Mouse (Mus musculus) stomach, postnatal 0 days (tissue): Measurements from ENCODE around the gene Grid2ip. TPM values are rescaled to one million over a fixed set of nuclear protein-coding genes. Genes with fewer than 3 reads are reported as not detected.

ENCODE experiments used
- ATAC-seq: fragments of 200-750 bp; cut with Nextera tagmentation; 2 replicates; pipeline ENCODE4 v1.8.0; 2017; ENCODE audit not compliant: low FRiP score, low TSS enrichment
- DNase-seq: peaks from one replicate; pipeline ENCODE4 v3.0.0-alpha.2; 2016; ENCODE audit warnings: low spot score
- H3K27ac ChIP-seq: fragments of 300-500 bp; sonication (generic); replicated peaks from 2 replicates; pipeline ENCODE4 v1.5.1; 2014; ENCODE audit warnings: mild to moderate bottlenecking, control low read depth
- H3K27me3 ChIP-seq: fragments of 300-500 bp; sonication (generic); 2 replicates; pipeline ENCODE4 v1.6.1; 2014; ENCODE audit warnings: low read length; ENCODE audit not compliant: control insufficient read depth, insufficient read depth
- H3K36me3 ChIP-seq: fragments of 300-500 bp; sonication (generic); 2 replicates; pipeline ENCODE4 v1.6.1; 2014; ENCODE audit warnings: low read length, mixed read lengths; ENCODE audit not compliant: control insufficient read depth, insufficient read depth
- H3K4me1 ChIP-seq: fragments of 300-500 bp; sonication (generic); replicated peaks from 2 replicates; pipeline ENCODE4 v1.6.1; 2014; ENCODE audit warnings: antibody characterized with exemption; ENCODE audit not compliant: control insufficient read depth, insufficient read depth
- H3K4me2 ChIP-seq: fragments of 300-500 bp; sonication (generic); replicated peaks from 2 replicates; pipeline ENCODE4 v1.6.1; 2014; ENCODE audit warnings: low read depth, mild to moderate bottlenecking, control low read depth, moderate library complexity
- H3K4me3 ChIP-seq: fragments of 300-500 bp; sonication (generic); 2 replicates; pipeline ENCODE4 v1.5.1; 2014; ENCODE audit warnings: low read depth, low read length, control low read depth
- H3K9ac ChIP-seq: fragments of 300-500 bp; sonication (generic); 2 replicates; pipeline ENCODE4 v1.6.1; 2014; ENCODE audit warnings: mild to moderate bottlenecking, low read length, control low read depth, mixed read lengths
- H3K9me3 ChIP-seq: fragments of 300-500 bp; sonication (generic); 2 replicates; pipeline ENCODE4 v1.6.1; 2016; ENCODE audit warnings: low read length; ENCODE audit not compliant: control insufficient read depth
- CTCF ChIP-seq: IDR thresholded peaks from 2 replicates; pipeline ENCODE4 v1.5.1; 2016; ENCODE audit warnings: antibody characterized with exemption, low read depth, mild to moderate bottlenecking, moderate library complexity
- EP300 ChIP-seq: optimal IDR thresholded peaks from 2 replicates; pipeline ENCODE3; 2016; ENCODE audit warnings: antibody characterized with exemption
- WGBS: fragments of 180-500 bp; shearing (Covaris S2); extraction: QIAGEN DNeasy Blood & Tissue Kit; methylation state at CpG from one replicate; pipeline ENCODE4 v1.1.7; 2014; 5-methylcytosine and 5-hydroxymethylcytosine counted together
- polyA plus RNA-seq: library from polyadenylated mRNA; unstranded; fragments of >200 nt; fragmentation: Nextera tagmentation; extraction: Ambion mirVana; gene quantifications from 2 replicates; pipeline ENCODE4 v1.2.1, GENCODE M21; 2015

The Grid2ip gene
- polyA plus RNA-seq, 1 experiment from 2014 or later, result 0.86 TPM

DNA sequence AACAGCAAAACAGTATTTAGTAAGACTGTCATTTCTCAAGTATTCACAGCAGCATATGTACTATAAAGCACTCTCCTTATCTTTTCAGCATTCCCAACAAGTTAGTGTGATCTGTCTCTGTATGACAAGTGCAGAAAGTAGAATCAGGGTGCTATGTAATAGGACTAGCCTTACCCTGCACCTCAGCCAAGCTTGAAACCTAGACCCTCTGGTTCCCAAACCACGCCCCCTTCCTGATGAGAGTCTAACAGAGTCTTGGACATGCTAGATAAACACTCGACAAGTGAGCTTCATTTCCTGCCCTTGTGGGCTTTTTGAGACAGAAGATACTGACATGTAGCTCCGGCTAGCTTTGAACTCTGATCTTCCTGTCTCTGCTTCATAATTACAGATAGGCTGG is 52.1 kb downstream of the Grid2ip start:
- Histone ChIP-seq H3K4me2 (no peak overlapping the region), H3K36me3 (0 out of 2 replicates have a peak, but pooled peaks cover 6% of the 10 kb centered on the region), H3K9me3 (no peaks in the 10 kb centered on the region), H3K4me3 (no peak overlapping the region), H3K27ac (no peak overlapping the region), H3K27me3 (no peaks in the 10 kb centered on the region), H3K9ac (no peak overlapping the region), H3K4me1 (no peaks in the 10 kb centered on the region)
- TF ChIP-seq CTCF (no peak), EP300 (no peak)
- DNase-seq, result no peak
- ATAC-seq, result no peak
- WGBS, result 54% methylated on average over 3 of the region's 3 CpGs

DNA sequence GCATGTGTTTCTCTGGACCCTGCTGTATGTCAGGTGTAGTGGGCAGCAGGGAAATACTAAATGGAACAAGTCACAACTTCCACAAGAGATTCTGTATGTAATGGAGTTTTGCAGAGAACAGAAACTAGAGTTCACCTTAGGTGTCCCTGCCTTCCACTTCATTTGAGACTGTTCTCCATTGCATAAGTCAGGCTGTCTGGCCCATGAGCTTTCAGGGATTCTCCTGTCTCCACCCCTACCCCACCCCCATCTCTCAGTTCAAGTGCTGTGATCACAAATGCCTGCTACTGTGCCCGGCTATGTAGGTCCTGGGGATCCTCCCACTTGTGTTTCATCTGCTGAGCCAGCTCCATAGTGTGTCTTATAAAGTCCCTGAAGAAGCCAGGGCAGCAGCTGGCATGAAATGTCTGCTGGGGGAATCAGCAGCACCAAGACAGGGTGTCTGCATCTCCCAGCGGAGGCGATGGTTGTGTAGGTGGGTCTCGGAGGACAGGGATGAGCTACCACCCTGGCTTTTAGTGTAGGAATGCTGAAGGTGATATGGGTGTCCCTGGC is 53.8 kb downstream of the Grid2ip start:
- no peak overlapping the region for H3K9ac ChIP-seq
- WGBS, result 84% methylated on average over 4 of the region's 4 CpGs
- H3K4me1 ChIP-seq, result no peaks in the 10 kb centered on the region
- no peak for TF ChIP-seq EP300
- TF ChIP-seq CTCF, result no peak
- H3K4me3 ChIP-seq, result no peak overlapping the region
- no peak overlapping the region for H3K4me2 ChIP-seq
- ATAC-seq (no peak), DNase-seq (no peak)
- no peak overlapping the region for H3K27ac ChIP-seq
- no peaks in the 10 kb centered on the region for H3K27me3 ChIP-seq
- H3K9me3 ChIP-seq, result no peaks in the 10 kb centered on the region
- H3K36me3 ChIP-seq, result peaks cover 10% of the 10 kb centered on the region

DNA sequence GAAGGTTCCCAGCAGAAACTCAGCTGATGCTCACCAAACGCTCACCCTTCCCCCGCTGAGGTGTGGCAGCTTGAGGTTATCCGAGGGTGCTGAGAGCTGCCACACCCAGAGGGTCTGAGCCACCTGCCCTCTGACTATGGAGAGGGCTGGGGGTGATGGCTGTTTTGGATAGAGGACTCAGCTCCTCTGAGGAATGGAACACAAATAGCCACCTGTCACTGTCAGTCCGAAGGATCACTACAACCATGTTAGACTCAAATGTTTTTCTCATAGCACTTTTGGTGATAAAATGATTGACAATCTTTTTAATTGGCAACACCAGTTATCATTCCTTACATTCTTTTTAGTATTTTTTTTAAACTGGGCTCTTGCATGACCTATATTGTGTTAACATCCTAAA is 64.3 kb downstream of the Grid2ip start:
- no peak for TF ChIP-seq CTCF
- WGBS, result 74% methylated on average over 4 of the region's 4 CpGs
- H3K4me1 ChIP-seq, result no peaks in the 10 kb centered on the region
- no peak overlapping the region for H3K27ac ChIP-seq
- H3K9ac ChIP-seq, result no peak overlapping the region
- H3K4me3 ChIP-seq, result no peak overlapping the region
- H3K27me3 ChIP-seq, result no peaks in the 10 kb centered on the region
- no peak overlapping the region for H3K4me2 ChIP-seq
- H3K36me3 ChIP-seq, result peaks cover 28% of the 10 kb centered on the region
- DNase-seq (no peak), ATAC-seq (no peak)
- no peaks in the 10 kb centered on the region for H3K9me3 ChIP-seq

DNA sequence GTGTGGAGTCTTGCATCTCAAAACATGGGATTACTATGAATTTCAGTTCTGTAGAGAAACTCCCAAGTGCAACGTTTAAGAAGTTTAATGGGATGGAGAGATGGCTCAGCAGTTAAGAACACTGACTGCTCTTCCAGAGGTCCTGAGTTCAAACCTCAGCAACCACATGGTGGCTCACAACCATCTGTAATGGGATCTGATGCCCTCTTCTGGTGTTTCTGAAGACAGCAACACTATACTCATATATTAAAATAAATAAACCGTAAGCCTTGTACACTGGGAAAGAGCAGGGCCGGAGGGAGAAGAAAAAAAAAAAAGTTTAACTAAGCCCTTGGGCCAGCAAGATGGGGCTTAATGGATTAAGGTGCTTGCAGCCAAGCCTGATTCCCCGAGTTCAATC is 65.9 kb downstream of the Grid2ip start:
- H3K36me3 ChIP-seq, result peaks cover 23% of the 10 kb centered on the region
- H3K4me2 ChIP-seq, result no peak overlapping the region
- H3K4me3 ChIP-seq, result no peak overlapping the region
- ATAC-seq, result no peak
- no peaks in the 10 kb centered on the region for H3K4me1 ChIP-seq
- WGBS, result 72% methylated on average over 4 of the region's 4 CpGs
- no peak overlapping the region for H3K27ac ChIP-seq
- H3K9me3 ChIP-seq, result no peaks in the 10 kb centered on the region
- TF ChIP-seq EP300, result no peak
- peak; percentile 46 for TF ChIP-seq CTCF
- DNase-seq, result no peak
- H3K9ac ChIP-seq, result no peak overlapping the region
- no peaks in the 10 kb centered on the region for H3K27me3 ChIP-seq

DNA sequence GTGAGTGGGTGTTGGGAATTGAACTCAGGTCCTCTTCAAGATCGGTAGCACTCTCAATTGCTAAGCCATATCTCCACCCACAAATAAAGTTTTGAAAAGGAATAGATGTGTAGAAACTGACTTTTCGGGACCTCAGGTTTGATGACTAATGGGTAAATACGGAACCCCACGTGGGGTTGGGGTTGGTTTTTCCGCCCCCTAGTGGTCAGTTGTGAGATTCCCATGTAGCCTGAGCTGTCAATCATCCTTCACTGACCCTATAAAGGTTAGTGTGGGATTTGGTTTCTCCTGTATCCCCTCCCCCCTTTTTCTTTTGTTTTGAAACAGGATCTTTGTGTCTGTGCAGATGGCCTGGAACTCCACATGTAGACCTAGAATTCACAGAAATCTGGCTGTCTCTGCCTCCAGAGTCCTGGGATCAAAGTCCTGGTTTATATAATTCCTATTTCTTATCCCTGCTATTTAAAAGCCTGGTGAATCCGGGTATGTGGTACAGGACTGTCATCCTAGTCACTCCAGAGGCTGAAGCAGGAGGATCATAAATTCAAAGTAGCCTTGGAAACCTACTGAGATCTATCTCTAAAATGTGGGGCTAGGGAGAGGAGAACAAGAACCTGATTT is 66.9 kb downstream of the Grid2ip start:
- Histone ChIP-seq H3K4me3 (no peak overlapping the region), H3K4me1 (no peaks in the 10 kb centered on the region), H3K9ac (no peak overlapping the region), H3K27me3 (no peaks in the 10 kb centered on the region), H3K9me3 (no peaks in the 10 kb centered on the region), H3K36me3 (peaks cover 18% of the 10 kb centered on the region), H3K4me2 (no peak overlapping the region), H3K27ac (no peak overlapping the region)
- peak; percentile 83 for ATAC-seq
- DNase-seq, result peak; percentile 72
- peak; percentile 87 for TF ChIP-seq CTCF
- TF ChIP-seq EP300, result no peak
- WGBS, result 26% methylated on average over 6 of the region's 6 CpGs

DNA sequence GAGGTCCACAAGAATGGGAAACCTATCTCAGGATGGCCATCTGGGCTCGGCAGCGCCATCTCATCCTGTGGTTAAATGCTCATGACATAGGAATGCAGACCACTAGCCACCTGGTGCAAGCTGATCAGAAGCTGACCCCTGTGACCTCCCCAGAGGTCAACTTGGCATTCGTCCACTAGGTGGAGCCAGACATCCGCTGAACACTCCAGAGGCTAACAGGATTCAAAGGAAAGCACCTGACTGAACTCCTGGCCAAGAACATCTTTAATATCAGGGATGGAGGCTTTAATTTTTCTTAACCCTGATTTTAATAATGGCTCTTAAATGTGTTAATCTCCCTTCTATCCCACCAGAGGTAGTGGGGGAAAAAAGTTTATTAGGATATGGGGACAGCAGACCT is 77.3 kb downstream of the Grid2ip start:
- Histone ChIP-seq H3K4me3 (no peak overlapping the region), H3K9me3 (no peaks in the 10 kb centered on the region), H3K27me3 (no peaks in the 10 kb centered on the region), H3K9ac (no peak overlapping the region), H3K4me1 (no peaks in the 10 kb centered on the region), H3K36me3 (no peaks in the 10 kb centered on the region), H3K4me2 (no peak overlapping the region), H3K27ac (no peak overlapping the region)
- peak; percentile 79 for DNase-seq
- 4% methylated on average over 4 of the region's 4 CpGs for WGBS
- 0 out of 2 replicates have a peak, but pooled peaks have one; percentile 45 for ATAC-seq
- TF ChIP-seq EP300 (no peak), CTCF (peak; percentile 91)
